Mouse (Mus musculus) brain, embryonic 14.5 days (tissue): ENCODE results near the gene Gphb5.

ENCODE experiments used
- CTCF ChIP-seq: fragments of 200-500 bp; IDR thresholded peaks from 2 replicates; pipeline ENCODE4 v1.5.1; 2012; ENCODE audit warnings: inconsistent platforms, mild to moderate bottlenecking, moderate library complexity, borderline replicate concordance; ENCODE audit not compliant: insufficient read depth, insufficient read length; ENCODE audit errors: extremely low read depth
- POLR2A ChIP-seq: fragments of 200-500 bp; IDR thresholded peaks from 2 replicates; pipeline ENCODE4 v1.6.1; 2012; ENCODE audit warnings: mild to moderate bottlenecking, inconsistent platforms, borderline replicate concordance; ENCODE audit not compliant: poor library complexity, insufficient read depth, insufficient read length, severe bottlenecking; ENCODE audit errors: extremely low read depth

- TF ChIP-seq CTCF (no peak), POLR2A (no peak)
Measured at GRCm38 (mm10) chr12:75453027-75453426, 36.4 kb upstream of the Gphb5 start.
